Mouse (Mus musculus) heart, postnatal 0 days (tissue): ENCODE results near the gene Cchcr1.

Source experiments
- CTCF ChIP-seq: IDR thresholded peaks from 2 replicates; pipeline ENCODE4 v1.5.1; 2016; ENCODE audit warnings: antibody characterized with exemption, control low read depth, low read depth
- EP300 ChIP-seq: IDR thresholded peaks from 2 replicates; pipeline ENCODE4 v1.6.1; 2016; ENCODE audit warnings: antibody characterized with exemption, low read depth

DNA sequence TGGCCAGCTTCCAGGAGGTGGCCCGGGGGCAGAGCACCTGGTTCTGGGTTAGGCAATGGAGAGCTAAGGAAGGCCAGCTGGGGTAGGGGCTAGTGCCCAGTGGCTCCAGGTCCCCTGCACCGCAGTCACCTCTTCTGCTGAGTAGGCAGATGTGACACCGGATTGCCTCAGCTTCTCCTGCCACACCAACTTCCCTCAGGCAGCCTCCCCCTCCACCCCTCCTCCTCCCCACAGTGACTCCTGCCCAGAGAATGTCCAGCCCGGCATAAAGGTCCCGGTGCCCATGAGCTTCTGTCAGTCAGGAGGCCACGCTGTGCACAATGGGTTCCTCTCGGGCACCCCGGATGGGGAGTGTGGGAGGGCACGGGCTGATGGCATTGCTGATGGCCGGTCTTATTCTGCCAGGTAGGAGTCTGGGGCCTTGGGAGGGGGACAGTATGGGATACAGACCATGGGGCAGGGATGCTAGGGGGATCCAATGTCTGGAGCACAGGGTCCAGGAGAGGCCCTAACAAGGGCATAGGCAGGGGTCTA lies 35.0 kb downstream of the Cchcr1 start, which contains the start of gene Cdsn:
- no peak for TF ChIP-seq CTCF
- no peak for TF ChIP-seq EP300
